Mouse (Mus musculus) frontal cortex, postnatal 25 days (tissue): ENCODE measurements around the gene Dnaja4.
A peak's percentile ranks its signal among the peaks of the same experiment; 100 is the strongest.
"Not testable (repeated sequence)": the region's sequence is repeated elsewhere in the genome, so short reads cannot be mapped to it uniquely, and the experiment has no call there.

Experiments
- DNase-seq, 2 experiments: peaks; one replicate each; pipeline ENCODE4 v3.0.0; 2022; ENCODE audit warnings: low spot score in 2 of 2

Gene Dnaja4

GRCm38 (mm10) chr9:54698318-54699086 lies at the start of gene Dnaja4:
Gene Dnaja4, plus strand, starts transcription at chr9:54698873.
- DNase-seq = no peak

GRCm38 (mm10) chr9:54649360-54649759 lies 49.3 kb upstream of the Dnaja4 start:
- DNase-seq = no peak

GRCm38 (mm10) chr9:54652778-54653177 lies 45.9 kb upstream of the Dnaja4 start:
- no peak for DNase-seq

GRCm38 (mm10) chr9:54655846-54656245 lies 42.8 kb upstream of the Dnaja4 start:
- DNase-seq = no peak

- no peak for DNase-seq
Measured at GRCm38 (mm10) chr9:54656402-54656801, 42.3 kb upstream of the Dnaja4 start.

GRCm38 (mm10) chr9:54658773-54659172 lies 39.9 kb upstream of the Dnaja4 start:
- DNase-seq = no peak

GRCm38 (mm10) chr9:54661605-54662377 lies 36.9 kb upstream of the Dnaja4 start, which contains the start of gene Acsbg1:
Gene Acsbg1, minus strand, starts transcription at chr9:54661870.
- no peak for DNase-seq

GRCm38 (mm10) chr9:54664358-54664757 lies 34.3 kb upstream of the Dnaja4 start:
- no peak for DNase-seq

- no peak for DNase-seq
Measured at GRCm38 (mm10) chr9:54666116-54666515, 32.6 kb upstream of the Dnaja4 start.

- no peak for DNase-seq
Measured at GRCm38 (mm10) chr9:54668455-54668854, 30.2 kb upstream of the Dnaja4 start.

- no peak for DNase-seq
Measured at GRCm38 (mm10) chr9:54671962-54672361, 26.7 kb upstream of the Dnaja4 start.

GRCm38 (mm10) chr9:54673887-54674286 lies 24.8 kb upstream of the Dnaja4 start:
- no peak for DNase-seq

- peak; percentile 70 to 72 for DNase-seq
Measured at GRCm38 (mm10) chr9:54676531-54676986, 22.1 kb upstream of the Dnaja4 start.

- no peak for DNase-seq
Measured at GRCm38 (mm10) chr9:54682846-54683245, 15.8 kb upstream of the Dnaja4 start.

GRCm38 (mm10) chr9:54683814-54684605 lies 14.7 kb upstream of the Dnaja4 start:
- DNase-seq = no peak

GRCm38 (mm10) chr9:54687246-54688236 lies 11.1 kb upstream of the Dnaja4 start:
- no peak for DNase-seq

- no peak for DNase-seq
Measured at GRCm38 (mm10) chr9:54689446-54689845, 9.2 kb upstream of the Dnaja4 start.

- not testable (repeated sequence) for DNase-seq
Measured at GRCm38 (mm10) chr9:54690697-54691096, 8.0 kb upstream of the Dnaja4 start.

- DNase-seq = not testable (repeated sequence)
Measured at GRCm38 (mm10) chr9:54691241-54691805, 7.3 kb upstream of the Dnaja4 start.

- no peak for DNase-seq
Measured at GRCm38 (mm10) chr9:54699087-54699344, 343 bp downstream of the Dnaja4 start.
